Mouse (Mus musculus) frontal cortex, postnatal 25 days (tissue): ENCODE measurements around the gene Gm11027.

Source experiments
- DNase-seq, 2 experiments: peaks; one replicate each; pipeline ENCODE4 v3.0.0; 2022; ENCODE audit warnings: low spot score in 2 of 2

The Gm11027 gene

GRCm38 (mm10) chr12:116279181-116279580 lies 4.0 kb downstream of the Gm11027 start:
- no peak for DNase-seq

GRCm38 (mm10) chr12:116280149-116280652 lies 5.0 kb downstream of the Gm11027 start:
- no peak for DNase-seq

GRCm38 (mm10) chr12:116280653-116281364 lies 5.6 kb downstream of the Gm11027 start, which contains the start of gene Esyt2:
Esyt2 (plus strand) TSS chr12:116281196.
- DNase-seq, result peak; percentile 99

- DNase-seq, result peak; percentile 10 to 11
These were observed 6.5 kb downstream of the Gm11027 start for GRCm38 (mm10) chr12:116281427-116282281.

- DNase-seq, result no peak
These were observed 7.7 kb downstream of the Gm11027 start for GRCm38 (mm10) chr12:116282856-116283255.

- no peak for DNase-seq
These were observed 8.3 kb downstream of the Gm11027 start for GRCm38 (mm10) chr12:116283511-116283910.

- DNase-seq, result no peak
These were observed 18.0 kb downstream of the Gm11027 start for GRCm38 (mm10) chr12:116293185-116293584.

- no peak for DNase-seq
These were observed 18.6 kb downstream of the Gm11027 start for GRCm38 (mm10) chr12:116293599-116294292.

GRCm38 (mm10) chr12:116299906-116300305 lies 24.7 kb downstream of the Gm11027 start:
- DNase-seq, result no peak

- no peak for DNase-seq
These were observed 27.0 kb downstream of the Gm11027 start for GRCm38 (mm10) chr12:116302181-116302580.

GRCm38 (mm10) chr12:116306042-116306441 lies 30.9 kb downstream of the Gm11027 start:
- no peak for DNase-seq

GRCm38 (mm10) chr12:116307870-116308269 lies 32.7 kb downstream of the Gm11027 start:
- no peak for DNase-seq

- DNase-seq, result no peak
These were observed 33.4 kb downstream of the Gm11027 start for GRCm38 (mm10) chr12:116308612-116309011.

- DNase-seq, result no peak
These were observed 38.6 kb downstream of the Gm11027 start for GRCm38 (mm10) chr12:116313816-116314215.

GRCm38 (mm10) chr12:116315498-116315897 lies 40.3 kb downstream of the Gm11027 start:
- no peak for DNase-seq

GRCm38 (mm10) chr12:116317818-116318217 lies 42.6 kb downstream of the Gm11027 start:
- DNase-seq, result no peak
